Mouse (Mus musculus) neural tube, embryonic 12.5 days (tissue): ENCODE data around the gene Pcsk1n. TPM values are rescaled to one million over a fixed set of nuclear protein-coding genes. Genes with fewer than 3 reads are reported as not detected.
"Not testable (repeated sequence)": the region's sequence is repeated elsewhere in the genome, so short reads cannot be mapped to it uniquely, and the experiment has no call there.

Source experiments
- ATAC-seq: fragments of 200-750 bp; cut with Nextera tagmentation; 2 replicates; pipeline ENCODE4 v1.8.0; 2017; ENCODE audit warnings: low read depth, mild to moderate bottlenecking, moderate TSS enrichment, moderate library complexity; ENCODE audit not compliant: low FRiP score
- H3K27ac ChIP-seq: fragments of 300-500 bp; sonication (generic); 2 replicates; pipeline ENCODE4 v1.5.1; 2016
- H3K27me3 ChIP-seq: fragments of 300-500 bp; sonication (generic); replicated peaks from 2 replicates; pipeline ENCODE4 v1.6.1; 2016; ENCODE audit warnings: mild to moderate bottlenecking
- H3K36me3 ChIP-seq: fragments of 300-500 bp; sonication (generic); 2 replicates; pipeline ENCODE4 v1.6.1; 2016; ENCODE audit warnings: mild to moderate bottlenecking
- H3K4me1 ChIP-seq: fragments of 300-500 bp; sonication (generic); 2 replicates; pipeline ENCODE4 v1.6.1; 2016
- H3K4me2 ChIP-seq: fragments of 300-500 bp; sonication (generic); replicated peaks from 2 replicates; pipeline ENCODE4 v1.6.1; 2016; ENCODE audit warnings: mild to moderate bottlenecking
- H3K4me3 ChIP-seq: fragments of 300-500 bp; sonication (generic); 2 replicates; pipeline ENCODE4 v1.5.1; 2016
- H3K9ac ChIP-seq: fragments of 300-500 bp; sonication (generic); 2 replicates; pipeline ENCODE4 v1.6.1; 2016; ENCODE audit warnings: mild to moderate bottlenecking
- H3K9me3 ChIP-seq: fragments of 300-500 bp; sonication (generic); 2 replicates; pipeline ENCODE4 v1.6.1; 2016; ENCODE audit warnings: mild to moderate bottlenecking
- WGBS: fragments of 180-500 bp; shearing (Covaris S2); methylation state at CpG from one replicate; pipeline ENCODE4 v1.1.7; 2016; 5-methylcytosine and 5-hydroxymethylcytosine counted together
- polyA plus RNA-seq: library from polyadenylated mRNA; unstranded; fragments of >200 nt; fragmentation: Nextera tagmentation; extraction: Ambion mirVana; gene quantifications from 2 replicates; pipeline ENCODE4 v1.2.1, GENCODE M21; 2016

Pcsk1n gene
- 137 and 142 TPM in 2 replicates for polyA plus RNA-seq

- H3K27ac ChIP-seq, result 0 out of 2 replicates have a peak within 1 kb of the TSS, but pooled peaks have one; percentile 46
- H3K4me3 ChIP-seq, result peak within 1 kb of the TSS; percentile 40
- peak; percentile 88 for ATAC-seq
- H3K9me3 ChIP-seq, result no peaks in the 10 kb centered on the region
- no peaks in the 10 kb centered on the region; the same call in 1 of the 2 replicates for H3K36me3 ChIP-seq
- H3K9ac ChIP-seq, result peak within 1 kb of the TSS; percentile 58
- peaks cover 6% of the 10 kb centered on the region for H3K4me1 ChIP-seq
- peak within 1 kb of the TSS; percentile 62 for H3K4me2 ChIP-seq
- H3K27me3 ChIP-seq, result peaks cover 14% of the 10 kb centered on the region
- 21% methylated on average over 40 of the region's 40 CpGs for WGBS
Observed at GRCm38 (mm10) chrX:7919601-7920383, at the start of gene Pcsk1n. Gene Pcsk1n, plus strand, starts transcription at chrX:7919822.

- no peak overlapping the region for H3K4me2 ChIP-seq
- H3K27ac ChIP-seq, result no peak overlapping the region
- H3K4me3 ChIP-seq, result no peak overlapping the region
- H3K4me1 ChIP-seq, result no peaks in the 10 kb centered on the region
- H3K36me3 ChIP-seq, result peaks cover 25% of the 10 kb centered on the region
- H3K9me3 ChIP-seq, result no peaks in the 10 kb centered on the region
- H3K9ac ChIP-seq, result no peak overlapping the region
- no peaks in the 10 kb centered on the region for H3K27me3 ChIP-seq
- WGBS, result 43% methylated on average over 3 of the region's 3 CpGs
- ATAC-seq, result no peak
Observed at GRCm38 (mm10) chrX:7869826-7870225, 49.8 kb upstream of the Pcsk1n start.

- Histone ChIP-seq H3K4me1 (0 out of 2 replicates have a peak, but pooled peaks cover 7% of the 10 kb centered on the region), H3K36me3 (peaks cover 11% of the 10 kb centered on the region; the same call in 1 of the 2 replicates), H3K4me2 (peak within 1 kb of the TSS; percentile 79), H3K27me3 (no peaks in the 10 kb centered on the region), H3K9me3 (no peaks in the 10 kb centered on the region), H3K27ac (no peak within 1 kb of the TSS), H3K4me3 (peak within 1 kb of the TSS; percentile 41), H3K9ac (peak within 1 kb of the TSS; percentile 47; the same call in 1 of the 2 replicates)
- WGBS, result 15% methylated on average over 38 of the region's 38 CpGs
- ATAC-seq, result peak; percentile 89
Observed at GRCm38 (mm10) chrX:7878007-7878419, 41.6 kb upstream of the Pcsk1n start, which contains the start of gene Pim2. Gene Pim2, plus strand, starts transcription at chrX:7878262.

GRCm38 (mm10) chrX:7878495-7878894, 41.1 kb upstream of the Pcsk1n start:
- H3K27me3 ChIP-seq, result no peaks in the 10 kb centered on the region
- WGBS, result 15% methylated on average over 21 of the region's 21 CpGs
- no peaks in the 10 kb centered on the region for H3K9me3 ChIP-seq
- ATAC-seq, result peak; percentile 22
- peak overlapping the region; percentile 79 for H3K4me2 ChIP-seq
- H3K4me3 ChIP-seq, result peak overlapping the region; percentile 41
- peaks cover 7% of the 10 kb centered on the region; the same call in 1 of the 2 replicates for H3K36me3 ChIP-seq
- H3K4me1 ChIP-seq, result 0 out of 2 replicates have a peak, but pooled peaks cover 7% of the 10 kb centered on the region
- peak overlapping the region; percentile 47; the same call in 1 of the 2 replicates for H3K9ac ChIP-seq
- no peak overlapping the region for H3K27ac ChIP-seq

GRCm38 (mm10) chrX:7879819-7880218, 39.8 kb upstream of the Pcsk1n start:
- H3K9me3 ChIP-seq, result no peaks in the 10 kb centered on the region; the same call in 1 of the 2 replicates
- 0 out of 2 replicates have a peak, but pooled peaks cover 7% of the 10 kb centered on the region for H3K4me1 ChIP-seq
- H3K9ac ChIP-seq, result no peak overlapping the region
- H3K27ac ChIP-seq, result no peak overlapping the region
- H3K36me3 ChIP-seq, result no peaks in the 10 kb centered on the region
- peak; percentile 36; the same call in 1 of the 2 replicates for ATAC-seq
- peak overlapping the region; percentile 44 for H3K4me2 ChIP-seq
- H3K4me3 ChIP-seq, result no peak overlapping the region
- 17% methylated on average over 11 of the region's 11 CpGs for WGBS
- H3K27me3 ChIP-seq, result no peaks in the 10 kb centered on the region

GRCm38 (mm10) chrX:7883841-7884567, 35.6 kb upstream of the Pcsk1n start, which contains the start of gene Slc35a2:
Gene Slc35a2, plus strand, starts transcription at chrX:7884028.
- no peak within 1 kb of the TSS for H3K27ac ChIP-seq
- H3K9ac ChIP-seq, result peak within 1 kb of the TSS; percentile 44
- no peaks in the 10 kb centered on the region for H3K36me3 ChIP-seq
- 0 out of 2 replicates have a peak, but pooled peaks cover 3% of the 10 kb centered on the region for H3K4me1 ChIP-seq
- peak within 1 kb of the TSS; percentile 64 for H3K4me2 ChIP-seq
- peak; percentile 83 for ATAC-seq
- H3K4me3 ChIP-seq, result peak within 1 kb of the TSS; percentile 58
- 12% methylated on average over 49 of the region's 49 CpGs for WGBS
- H3K9me3 ChIP-seq, result no peaks in the 10 kb centered on the region; the same call in 1 of the 2 replicates
- H3K27me3 ChIP-seq, result no peaks in the 10 kb centered on the region

GRCm38 (mm10) chrX:7898211-7898610, 21.4 kb upstream of the Pcsk1n start:
- Histone ChIP-seq H3K9me3 (no peaks in the 10 kb centered on the region), H3K27me3 (no peaks in the 10 kb centered on the region), H3K4me1 (peaks cover 4% of the 10 kb centered on the region; the same call in 1 of the 2 replicates), H3K36me3 (peaks cover 14% of the 10 kb centered on the region; the same call in 1 of the 2 replicates), H3K27ac (no peak overlapping the region), H3K4me3 (peak overlapping the region; percentile 55), H3K4me2 (peak overlapping the region; percentile 64), H3K9ac (peak overlapping the region; percentile 45)
- WGBS, result 35% methylated on average over 13 of the region's 13 CpGs
- ATAC-seq, result no peak

- peak; percentile 99 for ATAC-seq
- peaks cover 10% of the 10 kb centered on the region; the same call in 1 of the 2 replicates for H3K36me3 ChIP-seq
- H3K27me3 ChIP-seq, result no peaks in the 10 kb centered on the region
- no peaks in the 10 kb centered on the region for H3K9me3 ChIP-seq
- peak within 1 kb of the TSS; percentile 64 for H3K4me2 ChIP-seq
- 15% methylated on average over 62 of the region's 62 CpGs for WGBS
- H3K4me1 ChIP-seq, result peaks cover 4% of the 10 kb centered on the region; the same call in 1 of the 2 replicates
- peak within 1 kb of the TSS; percentile 42; the same call in 1 of the 2 replicates for H3K27ac ChIP-seq
- H3K4me3 ChIP-seq, result peak within 1 kb of the TSS; percentile 55
- H3K9ac ChIP-seq, result peak within 1 kb of the TSS; percentile 56
Observed at GRCm38 (mm10) chrX:7898880-7899874, 20.4 kb upstream of the Pcsk1n start, which contains the start of the genes Pqbp1 and Timm17b. Gene Pqbp1, minus strand, starts transcription at chrX:7899269. Gene Timm17b, plus strand, starts transcription at chrX:7899357.

- no peak overlapping the region for H3K4me2 ChIP-seq
- 95% methylated on average over 5 of the region's 5 CpGs for WGBS
- H3K9ac ChIP-seq, result no peak overlapping the region
- no peaks in the 10 kb centered on the region for H3K9me3 ChIP-seq
- H3K27me3 ChIP-seq, result no peaks in the 10 kb centered on the region
- H3K27ac ChIP-seq, result no peak overlapping the region
- no peaks in the 10 kb centered on the region; the same call in 1 of the 2 replicates for H3K4me1 ChIP-seq
- no peak overlapping the region for H3K4me3 ChIP-seq
- ATAC-seq, result no peak
- H3K36me3 ChIP-seq, result peaks cover 8% of the 10 kb centered on the region; the same call in 1 of the 2 replicates
Observed at GRCm38 (mm10) chrX:7904441-7904840, 15.2 kb upstream of the Pcsk1n start.

GRCm38 (mm10) chrX:7907735-7908134, 11.9 kb upstream of the Pcsk1n start, which contains the start of gene Gm10491:
Gene Gm10491, minus strand, starts transcription at chrX:7907835.
- Histone ChIP-seq H3K9ac (no peak within 1 kb of the TSS), H3K9me3 (no peaks in the 10 kb centered on the region), H3K4me1 (no peaks in the 10 kb centered on the region), H3K27ac (no peak within 1 kb of the TSS), H3K27me3 (no peaks in the 10 kb centered on the region), H3K36me3 (peaks cover 8% of the 10 kb centered on the region; the same call in 1 of the 2 replicates), H3K4me3 (no peak within 1 kb of the TSS), H3K4me2 (no peak within 1 kb of the TSS)
- WGBS, result 91% methylated on average over 5 of the region's 5 CpGs
- no peak for ATAC-seq

GRCm38 (mm10) chrX:7909242-7909641, 10.4 kb upstream of the Pcsk1n start, which contains the start of gene Gm10490:
Gene Gm10490, plus strand, starts transcription at chrX:7909542.
- not testable (repeated sequence) for H3K9me3 ChIP-seq, H3K4me1 ChIP-seq, H3K27me3 ChIP-seq, H3K4me2 ChIP-seq, ATAC-seq, H3K27ac ChIP-seq, H3K36me3 ChIP-seq, H3K4me3 ChIP-seq, H3K9ac ChIP-seq
- 92% methylated on average over 4 of the region's 4 CpGs for WGBS
